Mouse (Mus musculus): ENCODE data around the gene Tnfaip2. TPM values are rescaled to one million over a fixed set of nuclear protein-coding genes. Genes with fewer than 3 reads are reported as not detected.

Tnfaip2 gene
- polyA plus RNA-seq, 1 experiment from 2014 or later = 3.0 TPM

GRCm38 (mm10) chr12:111503571-111503970 lies 61.3 kb downstream of the Tnfaip2 start:
- peaks cover 35% of the 10 kb centered on the region for H3K4me1 ChIP-seq (replicated peaks)
- H3K4me3 ChIP-seq = no peak overlapping the region
- DNase-seq (ENCODE audit: low spot score) = no peak
- no peak overlapping the region for H3K27ac ChIP-seq
- no peaks in the 10 kb centered on the region for H3K36me3 ChIP-seq
- H3K9me3 ChIP-seq = peaks cover 7% of the 10 kb centered on the region; the same call in 1 of the 2 replicates
- H3K27me3 ChIP-seq (ENCODE audit: insufficient read depth, poor library complexity, severe bottlenecking) = peaks cover 10% of the 10 kb centered on the region; the same call in 1 of the 2 replicates
- WGBS = 75% methylated on average over 5 of the region's 5 CpGs

Other genes starting within 250 kb of the Tnfaip2 start
- 0.10 and 0.30 TPM in 2 replicates for gene Amn, start 171.4 kb upstream of the Tnfaip2 start, polyA plus RNA-seq (2016; fragmentation: Nextera tagmentation; extraction: Ambion mirVana)
- 32.6 and 34.7 TPM in 2 replicates for gene Cdc42bpb, start 64.8 kb upstream of the Tnfaip2 start, polyA plus RNA-seq (2016; fragmentation: Nextera tagmentation; extraction: Ambion mirVana)
- gene Lbhd2, start 35.7 kb upstream of the Tnfaip2 start, polyA plus RNA-seq (2016; fragmentation: Nextera tagmentation; extraction: Ambion mirVana) = 0.25 TPM in 1 of 2 replicates, not detected in the other
- gene Exoc3l4, start 25.5 kb upstream of the Tnfaip2 start, polyA plus RNA-seq (2016; fragmentation: Nextera tagmentation; extraction: Ambion mirVana) = 4.7 and 5.4 TPM in 2 replicates
- gene Gm266, start 43.4 kb downstream of the Tnfaip2 start, polyA plus RNA-seq (2016; fragmentation: Nextera tagmentation; extraction: Ambion mirVana) = 11.6 and 14.1 TPM in 2 replicates
- gene Eif5, start 95.5 kb downstream of the Tnfaip2 start, polyA plus RNA-seq (2016; fragmentation: Nextera tagmentation; extraction: Ambion mirVana) = 570 and 710 TPM in 2 replicates
- gene Mark3, start 132.1 kb downstream of the Tnfaip2 start, polyA plus RNA-seq (2016; fragmentation: Nextera tagmentation; extraction: Ambion mirVana) = 49.3 and 52.7 TPM in 2 replicates
- gene Ckb, start 229.9 kb downstream of the Tnfaip2 start, polyA plus RNA-seq (2016; fragmentation: Nextera tagmentation; extraction: Ambion mirVana) = 2,059 and 2,773 TPM in 2 replicates
- gene Trmt61a, start 235.6 kb downstream of the Tnfaip2 start, polyA plus RNA-seq (2016; fragmentation: Nextera tagmentation; extraction: Ambion mirVana) = 15.1 and 16.2 TPM in 2 replicates

Data from hindbrain, embryonic 10.5 days (tissue).